Mouse (Mus musculus) hindbrain, embryonic 14.5 days (tissue): ENCODE measurements around the gene Prkg2. TPM values are rescaled to one million over a fixed set of nuclear protein-coding genes. Genes with fewer than 3 reads are reported as not detected.

Source experiments
- ATAC-seq: fragments of 200-750 bp; cut with Nextera tagmentation; 2 replicates; pipeline ENCODE4 v1.8.0; 2017; ENCODE audit warnings: moderate number of reproducible peaks, mild to moderate bottlenecking, moderate TSS enrichment, moderate library complexity; ENCODE audit not compliant: low FRiP score
- DNase-seq: peaks from one replicate; pipeline ENCODE4 v3.0.0-alpha.2; 2015; ENCODE audit warnings: low spot score
- H3K27ac ChIP-seq: fragments of 300-500 bp; sonication (generic); 2 replicates; pipeline ENCODE4 v1.5.1; 2014; ENCODE audit warnings: mild to moderate bottlenecking, moderate library complexity
- H3K27me3 ChIP-seq: fragments of 300-500 bp; sonication (generic); 2 replicates; pipeline ENCODE4 v1.6.1; 2014; ENCODE audit warnings: mild to moderate bottlenecking, low read length, mixed read lengths; ENCODE audit not compliant: control insufficient read depth, insufficient read depth
- H3K36me3 ChIP-seq: fragments of 300-500 bp; sonication (generic); replicated peaks from 2 replicates; pipeline ENCODE4 v1.6.1; 2014; ENCODE audit not compliant: control insufficient read depth, insufficient read depth
- H3K4me1 ChIP-seq: fragments of 300-500 bp; sonication (generic); replicated peaks from 2 replicates; pipeline ENCODE4 v1.6.1; 2014; ENCODE audit warnings: antibody characterized with exemption, low read length, mixed read lengths; ENCODE audit not compliant: control insufficient read depth, insufficient read depth
- H3K4me2 ChIP-seq: fragments of 300-500 bp; sonication (generic); replicated peaks from 2 replicates; pipeline ENCODE4 v1.6.1; 2014; ENCODE audit warnings: mild to moderate bottlenecking, moderate library complexity
- H3K4me3 ChIP-seq: fragments of 300-500 bp; sonication (generic); replicated peaks from 2 replicates; pipeline ENCODE4 v1.5.1; 2014; ENCODE audit warnings: mild to moderate bottlenecking, low read length
- H3K9ac ChIP-seq: fragments of 300-500 bp; sonication (generic); 2 replicates; pipeline ENCODE4 v1.6.1; 2014
- H3K9me3 ChIP-seq: fragments of 300-500 bp; sonication (generic); 2 replicates; pipeline ENCODE4 v1.6.1; 2016; ENCODE audit warnings: low read length; ENCODE audit not compliant: control insufficient read depth
- WGBS: fragments of 180-500 bp; shearing (Covaris S2); extraction: QIAGEN DNeasy Blood & Tissue Kit; methylation state at CpG from one replicate; pipeline ENCODE4 v1.1.7; 2014; 5-methylcytosine and 5-hydroxymethylcytosine counted together
- polyA plus RNA-seq: library from polyadenylated mRNA; unstranded; fragments of >200 nt; fragmentation: Nextera tagmentation; extraction: Ambion mirVana; gene quantifications from 2 replicates; pipeline ENCODE4 v1.2.1, GENCODE M21; 2014

The Prkg2 gene
- polyA plus RNA-seq, 1 experiment from 2014 or later, result 1.4 TPM

DNA sequence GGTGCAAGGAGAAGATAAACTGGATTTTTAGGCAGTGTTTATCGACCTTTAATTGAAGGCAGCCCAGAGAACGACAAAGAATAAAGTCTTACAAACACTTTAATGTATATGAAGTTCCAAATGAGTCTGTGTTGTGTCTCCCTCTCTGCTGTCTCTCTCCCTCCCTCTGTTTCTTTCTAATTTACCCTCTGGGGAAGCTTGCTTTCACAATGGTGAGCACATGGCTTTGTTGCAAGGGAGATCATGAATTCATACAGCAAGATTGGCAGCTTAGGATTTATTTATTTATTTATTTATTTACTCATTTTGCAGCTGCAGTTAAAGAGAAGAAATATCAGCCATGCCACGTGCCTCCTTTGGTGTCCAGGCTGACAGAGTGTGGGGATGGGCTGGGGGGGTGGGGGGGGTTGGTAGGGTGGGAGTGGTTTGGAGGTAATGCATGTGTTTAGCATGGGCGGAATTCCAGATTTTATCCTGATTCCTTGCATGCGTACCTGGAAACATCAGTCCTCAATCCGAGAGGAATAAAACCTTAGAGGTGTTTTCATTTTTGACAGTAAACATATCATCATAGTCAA, 97.4 kb downstream of the Prkg2 start:
- no peaks in the 10 kb centered on the region for H3K36me3 ChIP-seq
- DNase-seq (no peak), ATAC-seq (no peak)
- H3K4me3 ChIP-seq, result no peak overlapping the region
- H3K9me3 ChIP-seq, result no peaks in the 10 kb centered on the region
- H3K4me1 ChIP-seq, result no peaks in the 10 kb centered on the region
- no peak overlapping the region for H3K4me2 ChIP-seq
- WGBS, result 71% methylated on average over 6 of the region's 6 CpGs
- H3K9ac ChIP-seq, result no peak overlapping the region
- H3K27me3 ChIP-seq, result no peaks in the 10 kb centered on the region
- no peak overlapping the region for H3K27ac ChIP-seq

DNA sequence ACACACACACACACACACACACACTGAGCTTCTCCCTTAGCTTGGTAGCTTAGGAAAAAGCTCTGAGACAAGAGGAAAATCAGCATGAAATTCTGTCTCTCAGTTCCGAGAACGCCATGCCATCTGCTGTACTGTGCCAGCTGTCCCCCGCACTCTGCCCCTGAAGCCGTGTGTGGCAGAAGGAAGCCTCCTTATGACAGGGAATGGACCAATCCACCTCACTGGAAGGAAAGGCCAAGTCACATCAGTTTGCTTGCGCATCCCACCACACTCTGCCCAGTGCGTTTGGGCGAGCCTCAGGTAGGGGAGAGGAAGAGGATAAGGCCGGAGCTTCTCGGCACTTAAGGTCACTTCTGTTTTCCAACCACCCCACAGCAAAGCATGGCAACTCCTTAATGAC, 98.0 kb downstream of the Prkg2 start:
- Histone ChIP-seq H3K9me3 (no peaks in the 10 kb centered on the region), H3K4me1 (no peaks in the 10 kb centered on the region), H3K27ac (no peak overlapping the region), H3K27me3 (no peaks in the 10 kb centered on the region), H3K9ac (no peak overlapping the region), H3K4me3 (no peak overlapping the region), H3K4me2 (no peak overlapping the region), H3K36me3 (no peaks in the 10 kb centered on the region)
- ATAC-seq, result 0 out of 2 replicates have a peak, but pooled peaks have one; percentile 53
- no peak for DNase-seq
- 63% methylated on average over 9 of the region's 9 CpGs for WGBS

DNA sequence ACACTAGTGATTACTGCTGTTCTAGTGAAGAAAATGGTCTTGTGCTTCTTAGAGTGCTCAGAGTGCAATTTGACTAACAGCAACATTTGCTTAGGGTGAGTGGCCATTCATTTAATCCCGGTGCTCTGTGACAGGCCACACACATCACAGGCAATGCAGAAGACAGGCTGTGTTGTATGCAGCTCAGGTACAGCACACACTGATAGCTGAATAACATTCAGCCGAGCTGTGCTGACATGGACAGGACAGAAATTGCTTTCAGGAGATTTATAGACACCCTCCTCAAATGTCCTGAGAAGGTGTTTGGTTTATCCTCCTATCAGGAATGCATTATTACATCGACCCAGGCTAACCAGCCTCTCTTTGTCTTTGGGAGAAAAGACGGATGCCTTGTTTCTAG, 99.3 kb downstream of the Prkg2 start:
- ATAC-seq (no peak), DNase-seq (no peak)
- Histone ChIP-seq H3K27ac (no peak overlapping the region), H3K9ac (no peak overlapping the region), H3K4me3 (no peak overlapping the region), H3K27me3 (no peaks in the 10 kb centered on the region), H3K9me3 (no peaks in the 10 kb centered on the region), H3K4me1 (no peaks in the 10 kb centered on the region), H3K36me3 (no peaks in the 10 kb centered on the region), H3K4me2 (no peak overlapping the region)
- WGBS, result 47% methylated on average over 4 of the region's 4 CpGs

DNA sequence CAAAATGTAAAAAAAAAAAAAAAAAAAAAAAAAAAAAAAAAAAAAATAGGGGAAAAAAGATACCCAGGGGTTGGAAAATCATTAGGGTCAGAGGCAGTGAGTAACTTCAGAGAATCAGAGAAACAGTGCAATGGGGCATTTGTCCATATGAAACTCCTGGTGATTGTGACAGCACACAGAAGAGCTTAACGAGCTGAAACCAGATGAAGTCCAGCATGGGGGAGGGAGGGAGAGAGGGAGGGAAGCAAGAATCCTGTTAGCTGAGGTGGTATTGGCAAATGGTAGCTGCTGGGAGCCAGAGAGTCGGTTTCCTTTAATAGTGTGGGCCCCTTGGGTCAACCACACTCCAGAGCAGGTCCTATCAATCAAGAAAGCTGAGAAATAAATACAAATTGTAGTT, 100.5 kb downstream of the Prkg2 start:
- Histone ChIP-seq H3K4me1 (no peaks in the 10 kb centered on the region), H3K9ac (no peak overlapping the region), H3K27me3 (no peaks in the 10 kb centered on the region), H3K9me3 (no peaks in the 10 kb centered on the region), H3K36me3 (no peaks in the 10 kb centered on the region), H3K27ac (no peak overlapping the region), H3K4me2 (no peak overlapping the region), H3K4me3 (no peak overlapping the region)
- DNase-seq (no peak), ATAC-seq (no peak)
- WGBS, result 54% methylated on average over 2 of the region's 2 CpGs

DNA sequence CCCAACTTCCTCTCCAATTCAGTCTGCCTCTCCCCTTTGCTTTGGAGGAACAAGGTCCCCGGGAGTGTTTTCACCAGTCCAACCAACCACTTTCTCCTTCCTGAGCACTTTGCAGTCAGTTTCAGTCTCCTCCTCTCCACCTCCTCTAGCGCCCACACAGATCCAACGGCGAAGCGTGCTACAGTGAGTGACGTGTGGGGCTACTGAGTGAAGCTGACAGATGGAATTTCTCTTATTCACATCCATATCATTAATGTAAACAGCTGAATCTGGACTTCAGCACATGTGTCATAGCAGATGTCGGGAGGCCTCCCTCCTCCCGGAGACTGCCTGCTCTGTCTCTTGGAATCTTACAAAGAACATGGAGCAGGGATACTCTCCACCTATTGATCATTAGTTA, 101.2 kb downstream of the Prkg2 start:
- H3K36me3 ChIP-seq, result no peaks in the 10 kb centered on the region
- no peaks in the 10 kb centered on the region for H3K9me3 ChIP-seq
- DNase-seq (no peak), ATAC-seq (no peak)
- H3K4me2 ChIP-seq, result no peak overlapping the region
- 65% methylated on average over 8 of the region's 8 CpGs for WGBS
- no peak overlapping the region for H3K9ac ChIP-seq
- no peaks in the 10 kb centered on the region for H3K27me3 ChIP-seq
- H3K27ac ChIP-seq, result no peak overlapping the region
- H3K4me1 ChIP-seq, result no peaks in the 10 kb centered on the region
- no peak overlapping the region for H3K4me3 ChIP-seq

DNA sequence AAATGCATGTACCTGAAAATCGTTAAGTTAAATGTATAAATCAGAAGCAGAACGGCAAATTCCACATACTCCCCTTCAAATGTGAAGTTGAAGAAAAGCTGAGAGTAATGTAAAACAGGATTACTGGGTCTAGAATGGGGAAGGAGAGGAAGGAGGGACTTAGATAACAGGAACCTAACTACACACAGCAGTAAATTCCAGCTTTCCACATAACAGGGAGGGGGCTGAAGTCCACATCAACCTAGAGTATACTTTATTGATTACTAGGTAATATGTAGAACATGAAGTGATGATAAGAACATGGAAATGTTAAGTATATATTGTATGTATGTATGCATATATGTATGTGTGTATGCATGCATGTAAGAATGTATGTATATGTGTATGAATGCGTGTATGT, 114.2 kb downstream of the Prkg2 start:
- no peaks in the 10 kb centered on the region for H3K4me1 ChIP-seq
- H3K36me3 ChIP-seq, result no peaks in the 10 kb centered on the region
- no peaks in the 10 kb centered on the region for H3K27me3 ChIP-seq
- WGBS, result 97% methylated on average over 3 of the region's 3 CpGs
- H3K9ac ChIP-seq, result no peak overlapping the region
- H3K4me2 ChIP-seq, result no peak overlapping the region
- H3K4me3 ChIP-seq, result no peak overlapping the region
- H3K27ac ChIP-seq, result no peak overlapping the region
- no peaks in the 10 kb centered on the region for H3K9me3 ChIP-seq
- DNase-seq (no peak), ATAC-seq (no peak)

DNA sequence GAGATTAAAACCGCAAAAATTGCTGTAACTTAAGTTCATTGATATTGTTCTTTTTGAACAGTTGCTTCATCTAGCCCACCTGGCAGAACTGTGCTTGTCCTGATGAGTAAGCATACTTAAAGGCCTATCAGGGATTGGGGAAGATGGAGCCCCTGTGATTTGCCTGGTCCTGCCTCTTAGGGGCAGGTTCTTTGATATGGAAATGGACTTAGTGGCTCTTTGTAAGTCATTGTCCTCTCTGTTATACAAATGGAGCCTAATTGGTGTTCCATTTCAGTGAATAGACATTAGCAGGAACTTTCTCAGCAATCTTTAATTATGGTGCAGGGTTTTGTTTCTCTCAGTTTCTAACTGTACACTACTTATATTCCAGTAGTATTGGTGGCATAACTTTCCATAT, 115.5 kb downstream of the Prkg2 start:
- Histone ChIP-seq H3K4me2 (no peak overlapping the region), H3K36me3 (no peaks in the 10 kb centered on the region), H3K27me3 (no peaks in the 10 kb centered on the region), H3K27ac (no peak overlapping the region), H3K9ac (no peak overlapping the region), H3K4me1 (no peaks in the 10 kb centered on the region), H3K4me3 (no peak overlapping the region), H3K9me3 (no peaks in the 10 kb centered on the region)
- DNase-seq, result no peak
- WGBS, result 68% methylated on average over 1 of the region's 1 CpGs
- ATAC-seq, result no peak

DNA sequence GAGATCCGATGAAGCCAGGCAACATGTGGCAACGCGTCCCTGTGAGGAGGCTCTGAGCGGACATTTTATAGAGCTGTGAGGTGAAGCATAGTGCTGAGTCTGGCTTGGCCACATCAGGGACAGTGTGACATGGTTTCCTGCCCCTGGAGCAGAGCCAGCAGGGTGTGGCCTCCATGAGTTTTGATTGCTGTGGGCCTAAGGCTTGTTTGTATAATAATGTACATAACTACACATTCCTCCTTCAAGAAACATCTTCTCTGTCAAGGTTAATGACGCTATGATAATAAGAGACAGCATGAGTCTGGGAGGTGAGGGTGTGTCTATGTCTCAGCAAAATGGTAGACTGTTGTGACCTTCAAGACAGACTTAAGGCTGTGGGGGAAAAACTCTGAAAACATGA, 118.4 kb downstream of the Prkg2 start:
- Histone ChIP-seq H3K36me3 (no peaks in the 10 kb centered on the region), H3K27me3 (no peaks in the 10 kb centered on the region), H3K4me3 (no peak overlapping the region), H3K27ac (no peak overlapping the region), H3K4me1 (no peaks in the 10 kb centered on the region), H3K9ac (no peak overlapping the region), H3K4me2 (no peak overlapping the region), H3K9me3 (no peaks in the 10 kb centered on the region)
- DNase-seq (no peak), ATAC-seq (no peak)
- 94% methylated on average over 5 of the region's 5 CpGs for WGBS

DNA sequence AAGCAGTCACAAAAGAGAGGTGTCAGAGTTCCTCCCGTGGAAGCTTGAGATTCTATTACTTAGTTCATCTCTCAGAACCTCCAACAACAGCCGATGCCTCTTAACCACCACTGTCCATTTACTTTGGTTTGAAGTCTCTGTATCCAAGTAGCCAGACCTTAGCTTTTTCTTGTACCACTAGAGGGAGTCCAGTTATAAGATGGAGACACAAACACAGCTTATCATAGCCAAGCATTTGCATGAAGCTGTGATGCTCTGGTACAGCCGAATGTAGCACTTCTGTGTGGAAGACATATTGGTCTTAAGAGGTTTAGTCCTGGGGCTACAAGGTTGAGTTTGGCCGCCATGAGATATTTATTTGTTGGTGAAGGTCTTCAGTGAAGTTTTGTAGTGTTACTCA, 134.8 kb downstream of the Prkg2 start:
- H3K4me2 ChIP-seq, result no peak overlapping the region
- H3K36me3 ChIP-seq, result no peaks in the 10 kb centered on the region
- H3K9ac ChIP-seq, result no peak overlapping the region
- no peaks in the 10 kb centered on the region for H3K27me3 ChIP-seq
- H3K4me3 ChIP-seq, result no peak overlapping the region
- WGBS, result 70% methylated on average over 4 of the region's 4 CpGs
- no peaks in the 10 kb centered on the region for H3K4me1 ChIP-seq
- peaks cover 6% of the 10 kb centered on the region; the same call in 1 of the 2 replicates for H3K9me3 ChIP-seq
- no peak overlapping the region for H3K27ac ChIP-seq
- DNase-seq (peak; percentile 78), ATAC-seq (no peak)

DNA sequence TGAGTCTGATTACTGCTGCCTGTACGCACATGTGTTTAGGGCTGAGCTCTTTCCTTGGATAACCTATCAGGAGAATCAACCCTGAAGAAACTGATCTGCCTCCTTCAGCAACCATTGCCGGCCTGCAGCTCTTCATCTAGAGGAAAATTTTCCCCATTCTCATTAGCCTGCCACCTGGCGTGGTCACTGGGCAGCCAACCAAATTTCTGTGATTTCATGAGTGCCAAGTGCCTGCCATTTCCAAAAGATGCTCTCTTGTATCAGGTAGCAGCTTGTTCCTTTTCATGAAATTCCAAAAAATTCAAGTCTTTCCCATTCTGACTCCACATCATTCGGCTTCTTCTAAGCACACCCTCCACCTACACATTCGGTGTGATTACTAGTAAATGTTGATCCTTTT, 136.2 kb downstream of the Prkg2 start:
- no peak for ATAC-seq
- no peak for DNase-seq

More for the DNA sequence above, 136.2 kb downstream of the Prkg2 start:
- Histone ChIP-seq H3K27ac (no peak overlapping the region), H3K9me3 (peaks cover 2% of the 10 kb centered on the region; the same call in 1 of the 2 replicates), H3K36me3 (no peaks in the 10 kb centered on the region), H3K9ac (no peak overlapping the region), H3K4me1 (no peaks in the 10 kb centered on the region), H3K4me3 (no peak overlapping the region), H3K27me3 (no peaks in the 10 kb centered on the region), H3K4me2 (no peak overlapping the region)
- 92% methylated on average over 5 of the region's 5 CpGs for WGBS
